Mouse (Mus musculus) fibroblast of lung, adult 2 months (primary cell): ENCODE measurements at regions not wholly inside any gene's neighbourhood (a gene's known extent, or its start where the extent isn't known, plus 50 kb on each side); places are given as distances from the start of the nearest gene placed in this dataset.

ENCODE experiments used
- DNase-seq: peaks from one replicate; pipeline ENCODE4 v3.0.0-alpha.2; 2011; ENCODE audit warnings: low read depth

DNA sequence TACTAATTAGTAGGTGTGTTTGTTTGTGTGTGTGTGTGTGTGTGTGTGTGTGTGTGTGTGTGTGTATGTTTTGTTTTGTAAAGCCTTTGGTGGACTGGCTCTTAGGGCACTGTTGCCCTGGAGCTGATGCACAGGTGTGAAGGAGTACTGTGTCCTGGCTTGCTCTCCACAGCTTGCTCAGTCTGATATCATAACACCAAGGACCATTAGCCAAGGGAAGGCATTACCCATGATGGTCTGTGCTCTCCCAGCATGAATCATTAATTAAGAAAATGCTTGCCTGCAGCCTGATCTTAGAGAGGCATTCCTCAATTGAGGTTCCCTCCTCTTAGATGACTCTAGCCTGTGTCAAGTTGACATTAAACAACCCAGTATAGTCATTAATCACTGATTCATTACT, 54.7 kb downstream of the Spry2 start:
- no peak for DNase-seq

DNA sequence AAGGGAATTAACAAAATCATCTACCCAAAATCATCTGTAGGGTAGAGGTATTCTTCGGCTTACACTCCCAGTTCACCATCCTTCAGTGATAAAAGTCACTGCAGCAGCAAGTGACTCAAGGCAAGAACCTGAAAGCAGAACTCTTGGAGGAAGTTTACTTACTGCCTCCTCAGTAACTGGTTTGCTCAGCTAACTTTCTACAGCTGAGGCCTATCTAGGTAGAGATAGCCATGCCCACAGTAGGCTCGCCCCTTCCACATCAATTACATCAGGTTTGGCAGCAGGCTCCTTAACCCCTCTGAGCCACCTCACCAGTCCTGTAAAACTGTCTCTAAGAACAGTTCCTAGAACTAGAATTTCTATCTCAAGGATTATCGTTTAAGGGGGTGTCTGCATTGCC, 59.1 kb downstream of the Spry2 start:
- no peak for DNase-seq

DNA sequence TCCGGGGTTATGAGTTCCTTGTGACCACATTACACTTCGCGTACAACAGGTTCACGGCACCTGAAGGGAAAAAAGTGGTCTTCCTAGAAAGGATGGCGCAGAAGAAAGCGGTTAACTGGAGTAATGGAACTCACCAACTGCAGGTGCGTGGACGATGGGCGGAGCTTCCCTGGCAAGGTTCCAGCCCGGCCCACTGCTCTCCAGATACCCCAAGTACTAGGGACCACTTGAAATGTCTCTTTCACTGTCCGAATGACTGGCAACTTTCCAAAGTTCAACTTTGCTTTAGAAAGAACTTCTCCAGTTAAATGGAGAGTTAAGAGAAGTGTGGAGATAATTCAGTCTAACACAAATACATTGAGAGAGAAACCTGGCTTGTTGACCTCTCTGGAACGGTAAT, 65.9 kb downstream of the Spry2 start:
- no peak for DNase-seq

DNA sequence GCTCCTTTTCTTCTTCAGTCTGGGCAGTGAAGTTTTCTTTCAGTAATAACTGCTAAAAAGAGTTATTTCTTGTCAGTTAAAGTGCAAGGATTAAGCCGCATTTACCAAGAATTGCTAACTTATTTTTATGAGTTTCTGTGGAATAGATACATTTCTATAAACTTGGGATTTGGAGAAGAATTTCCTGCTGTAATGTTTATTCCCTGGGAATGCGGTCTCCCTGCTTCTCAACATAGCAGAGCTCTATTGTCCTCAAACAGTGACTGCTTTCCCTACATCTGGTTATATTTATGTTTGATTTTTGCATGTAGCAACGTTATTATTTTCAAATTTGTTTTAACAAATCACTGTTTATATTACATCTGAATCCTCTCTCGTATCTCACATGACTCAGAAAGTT, 66.3 kb downstream of the Spry2 start:
- no peak for DNase-seq

DNA sequence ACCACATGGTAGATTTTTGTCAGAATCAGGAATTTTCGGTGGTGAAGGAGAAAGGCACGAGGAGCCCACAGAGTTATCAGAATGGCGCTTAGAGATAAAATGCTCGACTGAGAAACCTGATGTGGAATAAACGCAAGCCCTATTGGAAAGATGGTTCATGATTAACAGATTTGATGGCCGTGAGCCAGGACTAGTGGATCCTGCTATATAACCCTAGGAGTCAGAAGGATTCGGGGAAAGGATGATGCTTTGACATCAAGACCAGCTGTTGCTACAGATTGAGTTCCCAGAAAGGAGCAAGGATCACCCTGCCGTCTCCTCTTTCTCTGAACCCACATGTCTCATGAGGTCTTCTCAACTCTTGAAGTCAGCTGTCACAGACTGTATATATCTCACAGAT, 73.5 kb downstream of the Spry2 start:
- no peak for DNase-seq

DNA sequence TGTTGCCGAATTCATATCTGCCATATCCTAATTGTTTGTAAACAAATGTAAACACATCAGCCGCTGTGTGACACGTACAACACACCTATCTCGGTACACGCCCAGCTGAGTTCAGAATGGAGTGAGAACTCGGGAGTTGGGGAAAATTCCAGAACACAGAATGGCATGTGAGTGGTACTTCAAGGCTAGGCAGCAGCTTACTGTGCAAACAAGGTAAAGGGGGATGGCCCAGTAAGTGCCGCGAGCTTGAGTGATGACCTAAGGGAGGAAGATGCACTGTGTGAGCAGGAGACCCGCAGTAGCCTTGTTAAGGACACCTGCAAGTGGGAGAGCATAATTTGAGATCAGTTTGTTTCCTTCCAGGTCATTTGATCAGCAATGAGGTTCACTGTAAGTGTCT, 74.0 kb downstream of the Spry2 start:
- no peak for DNase-seq

DNA sequence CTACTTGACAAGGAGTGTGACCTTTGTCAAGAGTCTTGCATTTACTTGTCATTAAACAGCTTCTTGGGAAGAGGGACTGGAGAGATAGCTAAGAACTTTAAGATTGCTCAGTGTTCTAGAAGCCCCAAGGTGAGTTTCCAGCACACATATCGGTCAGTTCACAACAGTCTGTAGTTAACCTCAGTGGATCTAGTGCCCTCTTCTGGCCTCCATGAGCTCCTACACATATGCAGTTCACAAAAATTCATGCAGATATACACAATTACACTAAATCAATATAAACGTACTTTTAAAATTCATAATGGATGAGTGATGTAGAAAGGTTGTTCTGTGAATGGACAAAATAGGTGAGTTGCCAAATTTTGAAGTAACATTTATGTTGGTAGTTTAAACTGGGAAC, 77.1 kb downstream of the Spry2 start:
- DNase-seq, result no peak

DNA sequence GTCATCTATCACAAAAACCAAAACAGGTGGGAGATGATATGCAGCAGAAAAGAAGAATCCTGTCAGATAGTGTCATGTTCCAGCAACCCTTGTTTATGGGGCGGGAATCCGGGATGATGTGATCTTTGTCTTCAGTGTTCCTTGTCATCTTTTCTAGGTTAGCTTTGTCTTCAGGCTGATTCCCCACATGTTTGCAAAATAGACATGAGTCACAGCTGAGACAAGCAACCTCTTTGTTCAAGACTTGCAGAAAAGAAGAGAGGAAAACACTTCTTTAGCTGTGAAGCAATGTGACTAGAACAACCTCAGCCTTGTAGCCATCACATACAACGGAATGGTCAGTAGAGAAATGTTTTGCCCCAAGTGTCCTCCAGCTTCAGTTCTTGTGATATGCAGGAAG, 77.8 kb downstream of the Spry2 start:
- no peak for DNase-seq

DNA sequence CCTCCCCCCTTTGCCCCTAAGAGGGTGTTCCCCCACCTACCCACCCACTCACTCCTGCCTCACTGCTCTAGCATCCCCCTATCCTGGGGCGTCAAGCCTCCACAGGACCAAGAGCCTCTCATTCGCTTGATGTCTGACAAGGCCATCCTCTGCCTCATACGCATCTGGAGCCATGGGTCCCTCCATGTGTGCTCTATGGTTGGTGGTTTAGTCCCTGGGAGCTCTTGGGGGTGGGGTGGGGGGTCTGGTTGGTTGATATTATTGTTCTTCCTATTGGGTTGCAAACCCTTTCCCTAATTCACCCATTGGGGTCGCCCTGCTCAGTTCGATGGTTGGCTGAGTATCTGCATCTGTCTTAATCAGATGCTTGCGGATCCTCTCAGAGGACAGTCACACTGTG, 79.1 kb downstream of the Spry2 start:
- DNase-seq, result no peak

DNA sequence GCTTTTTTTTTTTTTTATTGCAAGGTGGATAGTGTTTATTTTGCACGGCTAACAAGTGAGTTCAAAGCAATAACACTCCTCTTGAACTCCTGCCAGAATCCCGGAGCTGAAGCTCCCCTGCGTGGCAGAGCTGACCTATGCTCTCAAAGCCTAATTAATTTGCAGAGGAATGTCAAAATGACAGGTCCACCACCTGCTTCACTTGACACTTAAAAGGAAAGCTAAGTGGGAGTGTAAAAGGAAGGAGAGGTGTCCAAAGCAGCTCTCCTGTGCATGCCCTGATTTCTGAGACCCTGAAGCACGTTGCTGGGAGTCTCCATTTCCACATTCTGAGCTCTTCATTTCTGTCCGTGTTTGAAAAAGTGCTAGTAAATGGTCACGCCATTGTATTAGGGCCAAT, 80.8 kb downstream of the Spry2 start:
- DNase-seq, result no peak

DNA sequence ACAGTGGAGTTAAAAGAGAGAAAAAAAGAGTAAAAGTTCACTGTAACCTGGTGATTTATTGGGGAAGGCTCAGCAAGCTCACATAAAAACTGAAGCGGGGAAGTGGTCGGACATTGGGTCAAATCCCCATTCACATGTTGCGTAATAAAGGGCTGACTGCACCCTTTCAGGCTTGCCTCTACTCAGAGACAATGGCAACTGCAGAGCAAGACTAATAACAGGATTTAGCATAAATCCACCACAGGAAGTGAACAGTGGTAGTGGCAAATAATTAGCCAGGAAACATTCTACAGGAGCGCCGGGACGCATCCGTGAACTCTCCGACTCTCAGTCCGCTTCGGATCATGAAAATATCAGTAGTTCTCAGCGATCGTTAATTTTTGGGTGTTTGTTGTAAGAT, 81.3 kb downstream of the Spry2 start:
- no peak for DNase-seq

DNA sequence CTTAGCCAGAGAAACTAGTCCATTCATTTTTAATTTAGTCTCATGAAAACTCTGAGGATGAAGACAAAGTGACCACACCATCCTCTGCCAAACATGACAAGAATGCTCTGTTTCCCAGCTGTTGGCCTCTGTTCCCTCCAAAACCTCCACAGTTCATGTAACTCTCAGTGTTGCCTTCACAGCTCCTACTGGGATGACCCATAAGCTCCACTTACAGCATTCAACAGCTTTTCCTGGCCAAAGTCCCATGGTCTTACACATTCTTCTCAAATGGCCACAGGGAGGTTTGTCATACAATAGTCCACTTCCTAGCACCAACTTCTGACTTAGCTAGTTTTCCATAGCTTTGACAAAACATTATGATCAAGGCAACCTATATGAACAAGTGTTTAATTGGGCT, 83.0 kb downstream of the Spry2 start:
- DNase-seq, result no peak

DNA sequence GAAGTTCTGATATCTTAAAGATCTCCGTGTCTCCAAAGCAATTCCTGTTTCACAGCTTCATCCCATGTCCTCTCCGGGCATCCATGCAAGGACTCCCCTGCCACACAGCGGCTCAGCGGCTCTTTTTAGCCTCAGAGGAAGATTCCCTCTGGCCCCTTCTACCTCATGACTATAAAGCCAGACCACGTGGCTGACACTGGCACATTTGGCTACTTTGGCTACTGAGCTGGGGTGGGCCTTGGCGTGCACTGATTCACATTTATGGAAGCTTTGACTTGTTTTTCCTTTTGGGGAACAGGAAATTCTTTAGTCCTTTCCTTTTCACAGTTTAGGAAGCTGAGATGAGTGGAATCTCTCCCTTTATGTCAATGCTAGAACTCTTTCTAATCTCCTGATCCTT, 83.5 kb downstream of the Spry2 start:
- no peak for DNase-seq

DNA sequence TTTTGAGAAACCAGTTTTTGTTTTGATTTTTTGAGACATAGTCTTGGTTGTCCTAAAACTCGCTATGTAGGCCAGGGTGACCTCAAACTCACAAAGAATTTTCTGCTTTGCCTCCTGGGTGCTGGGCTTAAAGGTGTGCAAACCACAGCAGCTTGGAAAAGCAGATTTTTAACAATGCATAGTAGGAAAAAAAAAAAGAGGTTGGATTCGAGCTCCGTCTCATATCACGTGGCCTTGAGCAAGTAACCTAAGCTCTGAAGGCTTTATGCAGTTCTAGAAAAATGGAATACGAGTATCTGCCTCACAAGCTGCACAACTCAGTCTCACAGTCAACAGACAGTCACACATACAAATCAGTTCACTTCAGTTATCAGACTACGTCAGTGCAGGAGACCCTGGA, 90.9 kb downstream of the Spry2 start:
- DNase-seq, result no peak

DNA sequence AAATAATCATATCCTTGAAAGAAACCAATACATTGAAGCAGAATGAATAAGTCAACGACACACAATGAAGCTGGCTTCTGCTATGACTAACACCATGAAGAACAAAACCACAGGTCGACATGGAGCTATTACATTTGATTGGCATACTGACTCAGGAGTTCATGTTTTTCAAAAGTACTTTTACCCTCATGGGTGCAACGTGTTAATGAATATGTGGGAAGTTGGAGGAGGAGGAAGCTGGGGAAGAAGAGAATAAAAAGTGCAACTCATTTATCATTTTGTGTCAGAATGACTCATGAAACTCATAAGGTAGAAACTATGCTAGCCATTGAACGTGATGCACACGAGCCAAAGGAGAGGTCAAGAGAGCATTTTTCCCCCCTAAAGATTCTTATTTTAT, 91.3 kb downstream of the Spry2 start:
- DNase-seq, result peak; percentile 36

DNA sequence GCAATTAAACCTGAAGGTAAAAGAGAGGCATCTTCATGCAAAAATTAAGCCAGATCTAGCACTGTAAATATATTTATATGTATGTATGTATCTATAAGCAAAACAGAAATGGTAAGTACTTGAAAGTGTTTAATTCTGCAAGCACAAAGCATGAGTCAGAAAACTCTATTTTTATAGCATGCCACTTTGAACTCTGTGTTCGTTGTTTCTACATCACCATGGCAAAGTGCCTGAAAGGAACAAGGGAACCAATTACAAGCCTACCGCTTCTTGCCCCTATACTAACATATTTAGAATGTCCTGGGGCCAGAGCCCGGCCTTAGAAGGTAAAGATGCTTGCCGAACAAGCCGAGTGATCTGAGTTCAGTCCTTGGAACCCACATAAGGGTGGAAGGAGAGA, 91.9 kb downstream of the Spry2 start:
- DNase-seq, result no peak

DNA sequence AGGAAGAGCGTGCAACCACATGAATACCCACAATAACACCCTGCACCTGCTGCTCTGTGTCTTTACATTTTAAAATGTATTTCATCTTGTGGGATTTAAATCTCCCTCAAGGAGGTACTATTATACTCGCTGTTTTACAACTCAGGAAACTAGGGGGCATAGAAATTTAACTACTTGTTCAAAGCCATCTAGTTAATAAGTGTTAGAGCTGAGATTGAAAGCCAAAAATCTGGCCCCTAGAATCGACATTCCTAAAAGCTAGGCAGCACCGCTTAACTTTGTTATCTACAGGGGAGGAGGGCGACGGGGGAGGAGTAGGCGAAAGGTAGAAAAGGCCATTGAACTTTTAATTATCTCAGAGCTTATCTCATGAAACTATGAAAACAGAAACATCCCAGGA, 93.3 kb downstream of the Spry2 start:
- DNase-seq, result no peak

DNA sequence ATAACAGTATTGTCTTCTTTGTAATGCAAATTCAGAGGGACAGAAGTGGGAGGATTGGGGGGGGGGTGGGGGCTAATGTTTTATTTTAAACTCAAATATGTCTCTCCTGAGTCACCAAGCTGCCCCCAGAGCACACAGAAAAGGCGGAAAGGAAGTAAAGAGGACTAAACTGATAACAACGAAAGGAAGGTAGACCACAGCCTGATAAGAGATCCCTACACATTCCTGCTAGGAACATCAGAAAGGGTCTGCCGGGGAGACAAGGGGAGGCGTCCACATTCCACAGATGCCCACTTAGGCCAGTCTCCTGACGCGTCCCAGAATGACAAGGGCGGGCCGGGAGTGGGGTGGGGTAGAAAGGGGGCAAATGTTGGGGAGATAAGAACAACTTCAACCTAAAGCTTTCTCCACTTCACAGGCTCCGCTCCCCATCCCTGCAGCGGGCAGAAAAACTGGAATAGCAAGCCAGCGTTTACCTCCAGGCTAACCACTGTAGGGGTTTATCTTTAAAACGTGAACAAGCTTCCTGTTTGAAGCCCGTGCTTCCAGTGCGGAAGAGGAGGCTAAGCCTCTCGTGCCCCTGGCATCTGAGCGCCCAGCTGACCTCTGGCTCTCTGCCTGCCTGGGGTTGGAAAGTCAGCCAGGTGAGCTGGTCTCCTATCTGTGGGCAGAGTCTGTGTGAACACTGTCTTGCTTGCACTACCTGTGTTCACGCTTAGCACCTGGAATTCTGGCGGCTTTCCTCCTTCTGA, 93.9 kb downstream of the Spry2 start:
- DNase-seq, result no peak

DNA sequence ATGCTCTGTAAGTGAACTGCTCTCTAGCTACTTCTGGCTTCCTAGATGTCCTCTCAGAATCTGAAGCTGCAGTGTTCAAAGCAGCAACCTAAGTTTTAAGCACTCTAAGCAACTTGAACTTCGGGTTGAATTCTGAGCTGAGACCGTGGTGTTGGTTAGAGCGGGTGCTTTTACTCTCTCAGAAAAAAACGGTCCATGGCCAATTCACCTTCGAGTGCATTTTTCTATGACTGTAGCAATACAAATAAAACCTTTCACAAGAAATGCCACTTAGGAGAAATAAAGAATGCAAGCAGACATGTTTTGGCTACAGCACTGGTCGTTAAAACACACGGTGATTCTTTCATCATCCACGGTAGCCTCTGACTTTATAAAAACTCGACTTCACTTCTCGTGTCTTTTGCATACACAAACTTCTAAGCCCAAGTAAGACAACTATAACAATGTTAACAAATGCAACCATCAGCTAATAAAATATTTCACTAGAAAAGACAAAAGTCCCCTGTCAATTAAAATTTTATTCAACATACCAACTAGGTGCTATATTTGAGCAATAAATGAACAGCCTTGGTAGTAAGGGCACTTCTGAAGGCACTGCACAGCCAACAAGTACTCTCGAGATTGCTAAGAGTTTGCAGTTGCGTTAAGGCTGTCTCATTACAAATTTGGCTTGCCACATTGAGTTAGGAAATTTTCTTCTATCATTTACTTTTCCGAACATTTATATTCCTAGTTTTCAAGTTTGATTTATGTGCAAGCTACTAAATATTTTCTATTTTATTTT, 96.3 kb downstream of the Spry2 start:
- DNase-seq, result no peak

DNA sequence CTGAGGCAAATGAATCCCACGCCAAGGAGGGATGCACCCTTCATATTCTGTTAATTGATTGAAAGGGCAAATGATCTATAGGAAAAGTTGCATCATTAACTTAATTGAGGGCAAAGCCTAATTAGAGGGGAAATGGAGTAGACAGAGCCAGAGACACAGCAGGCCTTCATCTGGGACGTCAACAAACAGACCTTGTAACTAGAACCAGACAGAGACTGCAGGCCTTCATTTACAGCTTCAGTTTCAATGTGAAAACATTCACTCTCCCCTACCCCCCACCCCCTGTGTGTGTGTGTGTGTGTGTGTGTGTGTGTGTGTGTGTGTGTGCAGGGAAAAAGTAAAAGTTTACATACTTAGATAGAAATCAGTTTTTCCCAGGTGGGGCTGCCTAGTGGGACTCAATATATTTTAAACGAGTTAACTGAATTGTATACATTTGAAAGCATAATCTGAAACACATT, 97.2 kb downstream of the Spry2 start:
- no peak for DNase-seq

DNA sequence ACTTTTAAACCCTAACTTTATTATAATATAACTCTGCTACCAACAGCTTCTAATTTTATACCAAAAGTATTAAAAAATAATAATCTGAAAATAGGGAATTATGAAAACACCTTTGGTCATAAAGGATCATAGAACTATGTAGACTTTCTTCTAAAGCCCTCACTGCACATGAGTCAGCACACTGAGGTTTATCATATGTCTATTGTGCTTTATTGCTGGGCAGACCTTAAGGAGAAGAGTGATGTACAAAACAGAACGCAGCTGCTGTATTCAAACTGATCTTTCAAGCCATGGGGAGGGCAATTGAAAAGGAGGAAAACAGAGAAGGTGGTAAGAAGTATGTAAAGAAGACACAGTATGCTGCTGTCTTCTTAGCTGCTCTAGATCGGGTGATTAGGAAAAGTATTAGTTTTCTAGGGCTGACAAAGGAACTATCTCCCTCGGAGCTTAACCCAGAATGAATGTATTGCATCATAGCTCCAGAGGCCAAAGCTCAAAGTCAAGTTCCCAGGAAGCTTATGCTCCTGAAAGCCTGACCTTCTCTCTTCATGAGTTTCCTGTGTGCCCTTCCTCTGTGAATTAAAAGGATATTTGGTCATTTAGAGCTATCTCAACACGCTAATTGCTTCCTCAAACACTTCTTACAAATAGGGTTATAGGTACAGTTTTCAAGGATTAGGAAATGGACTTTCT, 103.5 kb downstream of the Spry2 start:
- DNase-seq, result no peak

DNA sequence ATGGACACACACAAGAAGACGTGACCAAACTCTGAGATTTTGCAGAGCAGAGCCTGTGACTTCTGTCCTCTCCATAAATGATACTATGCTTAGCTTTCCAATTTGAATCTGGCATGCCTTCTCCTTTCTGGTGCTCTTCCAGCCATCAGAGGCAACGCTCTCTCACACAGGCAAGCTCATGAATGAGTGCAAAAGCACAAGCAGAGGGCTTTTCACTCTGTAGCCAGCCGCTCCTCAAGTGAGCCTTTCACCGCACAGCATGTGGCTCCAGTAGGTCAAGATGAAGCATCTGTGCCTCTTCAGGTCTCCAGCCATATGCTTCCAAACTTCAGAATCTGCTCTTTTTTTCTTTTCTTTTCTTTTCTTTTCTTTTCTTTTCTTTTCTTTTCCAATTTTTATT, 106.2 kb downstream of the Spry2 start:
- no peak for DNase-seq

DNA sequence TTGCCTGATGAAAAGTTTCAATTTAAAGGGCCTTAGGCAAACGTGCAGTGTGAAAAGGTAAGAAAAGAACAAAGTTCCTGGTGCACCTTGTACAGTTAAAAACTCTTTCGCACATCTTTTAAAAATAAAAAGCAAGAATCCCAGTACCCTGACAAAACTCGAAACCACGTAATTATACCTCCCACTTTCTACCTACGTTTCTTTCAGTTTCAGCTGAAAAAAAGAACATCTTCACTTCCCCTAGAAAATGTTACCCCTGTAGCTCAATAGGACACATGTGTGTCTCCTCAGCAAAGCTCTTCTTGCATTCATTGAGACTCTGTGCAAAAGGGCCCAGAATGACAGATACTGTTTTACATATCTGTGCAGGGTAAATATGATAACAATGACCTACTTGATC, 113.2 kb downstream of the Spry2 start:
- no peak for DNase-seq
